Mouse (Mus musculus): Measurements from ENCODE around the gene Apod.

- no peak for TF ChIP-seq CTCF (IDR thresholded peaks at IDR 0.05; ENCODE audit: borderline replicate concordance, insufficient read depth, low read depth, low read length)
- TF ChIP-seq POLR2A (IDR thresholded peaks at IDR 0.05; ENCODE audit: borderline replicate concordance, insufficient read depth, low read length) = no peak
Measured at GRCm38 (mm10) chr16:31342556-31342955, 27.9 kb upstream of the Apod start.
